Mouse (Mus musculus): Measurements from ENCODE around the gene Srpk2.
A peak's percentile ranks its signal among the peaks of the same experiment; 100 is the strongest.
"Not testable (repeated sequence)": the region's sequence is repeated elsewhere in the genome, so short reads cannot be mapped to it uniquely, and the experiment has no call there.

Srpk2 gene

DNA sequence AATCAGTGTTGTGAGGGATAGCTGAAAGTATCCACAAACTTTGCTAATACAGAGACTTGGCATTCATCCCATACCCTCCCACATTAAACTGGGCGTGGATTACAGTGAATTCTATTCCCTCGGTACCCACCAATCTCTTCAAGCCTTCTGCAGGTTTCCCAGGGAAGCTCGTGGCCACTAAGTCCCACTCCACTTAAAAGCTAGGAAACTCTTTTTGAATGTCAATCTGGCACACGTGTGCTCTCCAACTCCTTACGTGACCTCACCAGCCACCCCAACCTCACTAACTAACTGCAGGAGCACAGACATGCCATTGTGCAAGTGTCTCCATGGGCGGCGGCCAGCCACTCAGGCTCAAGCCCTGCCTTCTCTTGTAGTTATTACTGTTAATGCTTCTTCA is 12.3 kb downstream of the Srpk2 start:
- no peak for DNase-seq (ENCODE audit: low spot score)

DNA sequence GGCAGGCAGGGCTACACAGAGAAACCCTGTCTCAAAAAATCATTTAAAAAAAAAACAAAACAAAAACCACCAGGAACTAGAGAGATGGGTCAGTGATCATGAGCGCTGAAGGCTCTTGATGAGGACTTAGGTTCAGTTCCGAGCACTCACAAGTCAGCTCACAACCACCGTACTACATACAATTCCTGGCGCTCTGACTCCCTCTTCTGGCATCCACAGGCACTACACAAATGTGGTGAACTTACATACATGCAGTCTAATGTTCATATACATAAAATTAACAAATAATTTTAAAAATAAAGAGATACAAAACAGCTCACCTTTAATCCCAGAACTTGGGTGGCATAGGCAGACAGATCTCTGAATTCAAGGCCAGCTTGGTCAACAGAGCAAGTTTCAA is 13.5 kb downstream of the Srpk2 start:
- DNase-seq (ENCODE audit: low spot score), result no peak

DNA sequence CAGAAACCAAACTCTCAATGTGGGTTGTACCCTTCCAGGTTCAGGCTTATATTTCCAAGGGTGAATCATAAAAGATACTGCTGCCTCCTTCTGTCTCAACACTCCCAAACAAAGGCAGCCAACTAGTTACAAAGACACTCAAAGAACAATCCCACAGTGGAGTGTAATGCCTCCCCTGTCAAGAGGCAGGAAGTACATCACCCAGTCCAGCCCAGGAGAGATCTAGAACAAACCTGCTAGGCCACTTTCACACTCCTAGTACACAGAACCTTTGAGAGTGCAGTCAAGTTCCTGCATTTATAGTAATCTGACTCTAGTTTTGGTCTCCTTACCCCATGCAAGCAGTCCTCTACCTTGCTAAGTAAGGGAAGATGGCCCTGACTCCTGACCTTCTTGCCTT is 18.5 kb downstream of the Srpk2 start:
- no peak for DNase-seq (ENCODE audit: low spot score)

DNA sequence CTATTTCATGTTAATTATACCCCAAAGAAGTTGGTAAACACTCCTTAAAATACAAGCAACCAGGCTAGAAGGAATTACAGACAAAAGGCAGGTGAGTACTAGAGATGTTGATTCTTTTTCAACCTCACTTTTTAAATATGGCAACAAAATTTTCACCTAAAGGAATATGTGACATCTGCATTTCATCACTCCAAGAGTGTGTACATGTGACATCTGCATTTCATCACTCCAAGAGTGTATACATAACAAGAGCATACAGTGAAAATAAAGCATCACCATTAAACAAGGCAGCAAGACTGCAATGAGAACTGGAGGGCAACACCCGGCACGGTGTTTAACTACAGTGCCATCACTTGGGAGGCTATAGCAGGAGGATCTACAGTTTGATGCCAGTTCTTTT is 23.2 kb downstream of the Srpk2 start:
- no peak for DNase-seq (ENCODE audit: low spot score)

DNA sequence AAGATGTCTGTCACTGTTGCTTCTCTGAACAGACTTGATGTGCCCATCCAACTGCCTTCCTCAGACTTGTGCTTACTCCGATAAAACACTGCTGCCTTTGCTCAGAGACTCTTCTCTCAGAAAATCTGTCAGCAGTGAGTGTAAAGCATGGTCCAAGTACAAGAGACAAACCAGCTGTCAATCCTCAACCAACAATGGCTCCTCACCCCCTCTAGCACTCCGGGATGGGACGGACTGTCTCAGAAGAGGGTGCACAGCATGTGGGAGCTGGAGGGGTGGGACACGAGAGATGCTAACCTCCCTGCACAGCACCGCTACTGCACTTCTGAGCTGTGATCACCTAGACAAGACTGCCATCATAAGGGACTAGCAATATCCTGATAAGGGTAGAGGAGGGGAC is 26.4 kb downstream of the Srpk2 start:
- no peak for DNase-seq (ENCODE audit: low spot score)

DNA sequence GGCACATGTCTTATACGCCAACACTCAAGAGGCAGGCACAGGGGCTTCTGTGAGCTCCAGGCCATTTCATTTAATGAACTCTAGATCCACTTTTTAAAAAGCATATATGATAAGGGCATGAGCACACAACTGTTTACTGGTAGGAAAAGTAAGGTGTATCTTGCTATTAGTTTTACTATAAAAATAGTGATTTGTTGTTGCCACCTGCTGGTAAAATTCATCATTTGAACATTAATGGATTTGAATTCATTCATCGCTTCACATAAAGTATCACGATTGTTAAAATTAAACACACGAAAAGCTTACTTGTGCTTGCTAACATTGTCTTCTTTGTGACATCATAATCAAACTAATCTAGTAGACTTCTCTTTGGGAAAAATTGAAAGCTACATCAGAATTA is 27.8 kb downstream of the Srpk2 start:
- no peak for DNase-seq (ENCODE audit: low spot score)

DNA sequence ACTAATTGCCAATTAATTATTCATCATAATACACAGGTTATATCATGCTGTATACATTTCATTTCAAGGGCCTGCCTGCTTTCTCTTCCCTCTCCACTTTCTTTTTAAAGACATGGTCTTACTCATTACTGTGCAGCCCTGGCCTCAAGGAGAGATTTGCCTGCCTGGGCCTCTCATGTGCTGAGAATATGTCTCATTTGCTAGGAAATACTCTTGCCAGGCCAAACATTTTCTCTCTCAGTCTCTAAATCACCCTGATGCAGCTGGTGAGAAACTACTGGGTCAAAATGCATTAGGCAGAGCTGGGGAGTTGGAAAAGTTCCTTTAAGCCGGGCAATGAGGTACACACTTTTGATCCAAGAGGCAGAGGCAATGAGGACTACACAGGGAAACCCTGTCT is 29.4 kb downstream of the Srpk2 start:
- DNase-seq (ENCODE audit: low spot score), result no peak

DNA sequence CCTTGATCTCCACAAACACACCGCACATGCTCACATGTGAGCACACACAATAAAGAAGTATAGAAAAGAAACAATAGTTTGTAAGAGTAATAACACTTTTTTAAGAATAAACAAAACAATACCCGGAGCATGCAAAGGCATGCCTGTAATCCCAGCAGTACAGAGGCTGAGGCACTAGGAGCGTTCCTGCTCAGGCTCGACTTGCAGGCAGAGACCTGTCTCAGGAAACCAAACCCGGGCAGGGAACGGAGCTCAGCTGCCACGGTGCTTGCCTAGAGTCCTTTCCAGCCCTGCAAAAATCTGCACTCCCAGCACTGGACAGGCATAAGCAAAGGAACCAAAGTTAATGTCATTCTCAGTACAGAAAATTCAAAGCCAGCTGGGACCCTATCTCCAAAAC is 32.1 kb downstream of the Srpk2 start:
- peak; percentile 73 for DNase-seq (ENCODE audit: low spot score)

DNA sequence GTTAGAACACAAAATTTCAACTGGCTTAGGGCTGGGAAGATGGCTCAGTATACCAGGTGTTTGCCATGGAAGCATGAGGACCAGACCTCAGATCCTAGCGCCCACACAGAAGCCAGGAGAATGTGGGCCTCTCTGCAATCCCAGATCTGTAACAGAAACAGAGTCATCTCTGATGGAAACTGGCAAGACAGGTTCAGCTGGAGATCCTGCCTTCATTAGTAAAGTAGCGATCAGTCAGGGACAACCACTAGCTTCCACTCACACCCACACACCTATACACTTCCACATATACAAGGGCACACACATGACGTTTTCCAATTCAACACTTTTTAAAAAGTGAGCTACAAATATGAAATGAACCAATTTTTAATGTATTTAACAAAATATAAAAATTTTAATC is 32.6 kb downstream of the Srpk2 start:
- DNase-seq (ENCODE audit: low spot score), result peak; percentile 14

DNA sequence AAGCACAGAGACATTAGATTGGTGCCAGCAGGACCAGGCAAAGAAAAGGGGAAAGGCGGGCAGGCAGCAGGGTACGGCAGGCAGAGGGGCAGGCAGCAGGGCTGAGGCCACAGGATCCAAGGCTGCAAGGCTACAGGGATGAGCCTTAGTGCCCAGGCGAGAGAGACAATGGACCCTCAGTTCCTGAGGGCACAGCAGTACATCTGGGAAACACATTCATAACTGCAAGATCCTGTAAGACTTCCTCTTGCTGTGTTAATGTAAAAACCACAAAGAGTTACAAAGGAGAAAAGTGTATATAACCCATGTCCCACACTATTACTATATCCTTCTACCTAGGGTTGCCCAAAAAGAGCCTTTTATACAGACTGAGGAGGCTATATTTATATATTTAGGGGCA is 33.9 kb downstream of the Srpk2 start:
- no peak for DNase-seq (ENCODE audit: low spot score)

DNA sequence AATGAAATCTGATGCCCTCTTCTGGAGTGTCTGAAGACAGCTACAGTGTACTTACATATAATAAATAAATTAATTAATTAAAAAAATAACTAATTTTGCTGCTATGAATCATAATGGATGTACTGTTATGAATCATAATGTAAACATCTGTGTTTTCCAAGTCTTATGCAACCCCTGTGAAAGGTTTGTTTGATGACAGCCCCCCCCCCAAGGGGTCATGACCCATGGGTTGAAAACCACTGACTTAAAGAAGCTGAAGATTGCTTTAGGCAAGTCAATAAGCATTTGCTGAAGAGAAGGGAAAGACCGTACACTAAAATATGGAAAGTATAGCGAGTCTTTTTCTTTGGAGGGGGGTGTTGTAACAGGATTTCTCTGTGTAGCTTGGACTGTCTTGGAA is 35.2 kb downstream of the Srpk2 start:
- DNase-seq (ENCODE audit: low spot score), result no peak

DNA sequence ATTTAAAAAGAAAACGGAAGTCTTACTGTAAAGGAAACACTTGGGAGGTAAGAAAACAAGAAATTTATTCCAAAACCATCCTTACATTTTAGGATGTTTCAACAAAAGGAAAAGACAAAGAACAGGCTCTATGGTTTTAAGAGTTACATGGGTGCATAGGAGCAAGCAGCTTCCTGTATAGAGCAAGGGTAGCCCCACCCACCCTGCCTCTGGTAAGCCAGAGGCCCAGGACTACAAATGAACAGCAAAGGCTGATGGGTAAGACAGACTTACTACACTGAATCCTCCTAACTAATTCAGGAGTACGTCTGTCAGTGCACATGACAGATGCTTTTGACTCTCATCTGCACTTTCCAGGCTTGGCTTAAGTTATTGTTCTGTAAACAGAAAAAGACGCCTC is 38.7 kb downstream of the Srpk2 start:
- no peak for DNase-seq (ENCODE audit: low spot score)

DNA sequence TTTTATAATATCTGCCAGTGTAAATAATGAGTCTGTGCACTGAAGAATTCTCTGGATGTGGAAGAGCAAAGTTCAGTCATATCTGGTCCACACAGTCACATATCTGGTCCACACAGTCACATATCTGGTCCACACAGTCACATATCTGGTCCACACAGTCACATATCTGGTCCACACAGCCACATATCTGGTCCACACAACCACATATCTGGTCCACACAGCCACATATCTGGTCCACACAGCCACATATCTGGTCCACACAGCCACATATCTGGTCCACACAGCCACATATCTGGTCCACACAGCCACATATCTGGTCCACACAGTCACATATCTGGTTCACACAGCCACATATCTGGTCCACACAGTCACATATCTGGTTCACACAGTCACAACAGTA is 45.2 kb downstream of the Srpk2 start:
- DNase-seq (ENCODE audit: low spot score), result not testable (repeated sequence)

DNA sequence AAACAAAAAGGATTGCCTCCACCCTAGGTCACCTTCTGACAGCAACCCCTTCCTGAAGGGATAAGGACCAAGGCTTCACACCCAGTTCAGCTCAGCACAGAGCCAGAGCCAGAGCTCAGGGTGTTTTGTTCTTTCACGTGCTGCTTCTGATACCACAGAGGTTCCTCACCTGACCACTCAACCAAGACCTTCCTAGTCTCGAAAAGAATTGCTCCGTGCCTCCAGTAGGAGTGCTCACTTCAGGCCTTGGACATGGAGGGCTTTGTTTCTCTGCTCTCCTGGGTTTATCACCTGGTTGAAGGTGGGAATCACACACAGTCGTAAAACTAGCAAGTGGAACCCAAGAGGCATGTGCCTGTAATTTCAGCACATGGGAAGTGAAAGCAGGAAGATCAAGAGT is 46.4 kb downstream of the Srpk2 start:
- DNase-seq (ENCODE audit: low spot score), result no peak

DNA sequence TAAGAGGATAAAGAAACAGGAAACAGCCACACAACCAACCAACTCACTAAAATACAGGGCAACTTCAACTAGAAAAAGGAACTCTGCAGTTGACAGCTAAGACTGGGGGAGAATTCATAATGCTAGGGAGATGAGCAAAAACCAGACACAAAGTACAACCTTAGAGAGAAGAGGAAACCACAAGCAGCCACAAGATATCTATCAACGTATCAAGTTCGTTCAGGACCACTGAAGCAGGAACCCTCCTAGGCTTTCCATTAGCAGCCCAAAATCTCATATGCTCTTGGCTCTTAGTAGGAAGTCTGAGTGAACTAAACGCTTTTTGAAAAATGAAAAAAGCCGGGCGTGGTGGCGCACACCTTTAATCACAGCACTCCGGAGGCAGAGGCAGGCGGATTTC is 47.1 kb downstream of the Srpk2 start:
- no peak for DNase-seq (ENCODE audit: low spot score)

DNA sequence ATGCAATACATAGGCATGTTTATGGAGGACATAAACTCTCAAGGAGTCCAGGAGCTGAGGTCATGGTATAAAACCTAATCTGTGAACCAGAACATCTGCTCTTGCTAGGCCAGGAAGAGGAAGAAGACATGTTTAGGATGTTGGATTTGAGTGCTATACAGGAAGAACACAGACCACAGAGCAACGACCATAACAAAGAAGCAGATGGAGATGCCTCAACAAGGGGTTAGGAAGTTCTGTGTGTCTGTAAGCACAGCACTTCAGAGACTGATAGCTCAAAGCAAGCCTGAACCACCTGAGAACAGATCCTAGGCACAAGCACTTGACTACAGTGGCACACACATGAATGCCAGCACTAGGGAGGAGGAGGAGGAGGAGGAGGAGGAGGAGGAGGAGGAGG is 52.9 kb downstream of the Srpk2 start:
- no peak for DNase-seq (ENCODE audit: low spot score)

DNA sequence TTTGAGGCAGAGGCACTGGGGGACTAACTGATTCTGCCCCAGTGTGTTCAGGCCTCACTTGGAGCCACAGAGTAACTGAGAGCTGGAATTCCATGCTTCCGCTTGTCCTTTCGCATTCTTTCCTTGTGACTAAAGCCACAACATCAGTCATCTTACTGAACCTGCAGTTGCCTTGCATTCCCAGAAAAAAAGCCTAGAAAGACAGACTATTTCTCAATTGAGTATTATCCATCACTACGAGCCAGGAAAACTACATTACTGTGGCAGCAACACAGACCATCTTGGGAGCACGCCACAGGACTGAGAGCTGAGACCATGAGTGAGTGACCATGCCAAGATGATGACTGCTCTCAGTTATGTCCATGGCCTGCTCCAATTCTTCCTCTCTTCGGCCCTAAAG is 57.2 kb downstream of the Srpk2 start:
- DNase-seq (ENCODE audit: low spot score), result no peak

DNA sequence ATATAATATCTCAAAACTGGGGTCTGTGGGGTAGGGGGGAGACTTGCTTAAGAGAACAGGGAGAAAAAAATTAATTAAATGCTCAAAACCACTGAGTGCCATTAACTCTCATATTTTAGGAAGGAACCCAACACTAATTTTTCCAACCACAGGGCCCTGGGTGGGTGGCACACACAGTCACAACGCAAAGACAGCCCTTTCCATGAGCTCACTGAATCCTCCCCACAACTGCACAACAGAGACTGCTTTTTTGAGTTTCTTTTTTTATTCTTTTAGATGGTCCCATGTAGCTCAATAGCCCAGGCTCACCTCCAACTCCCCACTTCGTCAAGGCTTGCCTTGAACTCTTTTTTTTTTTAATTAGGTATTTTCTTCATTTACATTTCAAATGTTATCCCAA is 58.2 kb downstream of the Srpk2 start:
- DNase-seq (ENCODE audit: low spot score), result no peak

DNA sequence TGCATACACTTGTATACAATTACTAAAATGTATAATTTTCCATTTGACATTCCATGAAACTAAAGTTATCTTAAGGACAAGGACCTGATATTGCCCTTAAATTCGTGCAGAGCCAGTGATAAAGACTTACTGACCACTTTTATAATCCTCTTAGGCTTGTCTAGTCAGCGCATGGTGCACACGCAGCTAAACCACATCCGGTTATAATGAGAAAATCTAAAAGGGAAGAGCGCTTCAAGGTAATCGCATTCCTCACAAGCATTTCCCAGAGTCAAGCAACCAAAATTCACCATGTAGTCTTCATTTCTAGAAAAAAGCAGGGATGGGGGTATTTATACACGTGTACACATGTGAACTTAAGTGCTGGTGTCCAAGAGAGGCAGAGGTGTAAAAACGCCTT is 63.8 kb downstream of the Srpk2 start:
- no peak for DNase-seq (ENCODE audit: low spot score)

DNA sequence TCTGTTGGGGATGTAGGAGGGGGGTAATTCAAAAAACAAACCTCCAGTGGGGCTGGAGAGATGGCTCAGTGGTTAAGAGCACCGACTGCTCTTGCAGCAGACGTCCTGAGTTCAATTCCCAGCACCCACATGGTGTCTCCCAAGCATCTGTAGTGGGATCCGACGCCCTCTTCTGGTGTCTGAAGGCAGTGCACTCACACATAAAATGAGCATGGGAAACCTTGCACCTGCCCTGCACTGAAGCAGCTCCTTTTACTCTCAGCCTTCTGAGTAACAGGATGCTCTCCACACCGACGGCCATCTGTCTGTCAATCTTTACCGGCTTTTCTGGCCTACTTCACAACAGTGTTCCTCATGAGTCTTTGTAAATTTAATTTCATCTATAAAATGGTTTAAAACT is 65.8 kb downstream of the Srpk2 start:
- DNase-seq (ENCODE audit: low spot score), result no peak

DNA sequence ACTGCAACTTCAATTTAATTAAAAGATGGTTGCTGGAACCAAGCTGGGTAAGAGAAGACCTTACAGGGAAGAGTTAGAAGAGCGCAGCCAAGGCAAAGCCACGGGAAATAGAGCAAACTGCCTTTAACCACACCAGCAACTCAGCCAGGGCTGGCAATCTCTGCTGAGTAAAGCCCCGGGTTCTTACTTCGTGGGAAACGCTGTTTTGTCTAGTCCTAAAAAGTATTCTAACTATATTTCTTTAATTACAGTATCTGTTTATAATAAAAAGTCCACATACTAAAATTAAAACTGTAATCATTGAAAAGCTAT is 67.4 kb downstream of the Srpk2 start:
- DNase-seq (ENCODE audit: low spot score), result no peak

DNA sequence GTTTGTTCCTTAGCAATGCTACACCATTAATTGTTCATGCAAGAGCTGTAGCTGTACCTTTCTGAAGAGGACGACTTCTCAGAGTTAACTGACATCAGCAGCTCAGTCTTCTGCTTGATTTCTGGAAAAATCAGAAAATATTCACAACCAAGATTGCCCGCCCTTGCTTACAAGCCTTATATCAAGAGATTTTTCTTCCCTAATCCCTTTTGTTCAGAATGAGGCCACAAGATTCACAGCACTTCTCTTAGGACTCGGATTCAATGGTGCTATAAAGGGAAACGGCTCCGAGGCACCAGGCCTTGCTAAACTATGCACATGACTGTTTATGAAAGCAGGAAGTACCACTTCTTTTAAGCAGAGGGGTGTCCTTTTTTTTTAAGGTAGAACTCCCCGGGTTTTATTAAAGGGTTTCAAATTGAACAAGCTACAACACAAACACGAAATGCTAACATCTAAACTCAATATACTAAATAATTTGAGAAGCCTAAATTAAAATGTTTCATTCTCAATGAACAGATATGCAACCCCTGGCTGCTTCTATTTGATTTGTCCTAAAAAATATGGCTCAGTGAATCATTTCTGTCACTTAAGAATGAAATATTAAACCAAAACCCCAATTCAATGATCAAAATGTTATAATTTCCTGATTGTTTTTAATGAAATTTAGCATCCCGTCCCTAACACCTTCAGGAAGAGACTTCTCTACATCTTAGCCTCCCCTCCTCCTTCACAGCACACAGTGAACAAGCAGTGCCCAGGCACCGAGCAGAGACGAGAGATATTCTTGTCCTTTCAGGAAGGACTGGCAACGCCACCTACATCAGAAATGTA is 67.9 kb downstream of the Srpk2 start:
- DNase-seq (ENCODE audit: low spot score), result peak; percentile 29

DNA sequence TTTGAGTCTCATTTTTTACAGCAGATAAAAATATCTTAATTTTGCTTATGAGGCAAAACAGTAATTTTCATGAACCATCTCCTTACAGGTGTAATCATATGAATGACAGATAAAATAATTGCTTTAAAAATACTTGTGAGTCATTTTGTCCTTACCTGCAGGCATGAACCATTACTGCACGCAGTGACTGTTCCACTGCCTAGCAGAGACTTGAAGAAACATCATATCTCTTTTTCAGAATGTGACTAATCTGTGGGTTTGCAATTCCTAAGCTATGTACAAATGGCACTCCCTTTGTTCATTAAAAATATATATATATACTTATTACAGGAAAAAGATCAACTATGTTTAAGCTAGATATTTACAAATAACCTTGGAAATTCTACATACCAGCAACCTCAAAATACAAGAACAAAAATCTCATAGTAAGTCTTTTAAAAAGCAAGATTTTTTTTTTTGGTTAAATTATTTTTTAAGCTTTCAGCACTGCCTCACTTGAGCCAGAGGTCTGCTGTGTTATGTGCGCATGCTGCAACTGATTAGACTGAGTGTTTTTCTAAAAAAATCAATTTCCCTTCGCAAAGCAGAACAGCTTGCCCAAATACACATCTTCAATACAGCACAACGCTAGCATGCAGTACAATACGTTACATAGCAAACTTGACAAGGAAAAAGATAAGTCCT is 68.7 kb downstream of the Srpk2 start:
- DNase-seq (ENCODE audit: low spot score), result no peak

DNA sequence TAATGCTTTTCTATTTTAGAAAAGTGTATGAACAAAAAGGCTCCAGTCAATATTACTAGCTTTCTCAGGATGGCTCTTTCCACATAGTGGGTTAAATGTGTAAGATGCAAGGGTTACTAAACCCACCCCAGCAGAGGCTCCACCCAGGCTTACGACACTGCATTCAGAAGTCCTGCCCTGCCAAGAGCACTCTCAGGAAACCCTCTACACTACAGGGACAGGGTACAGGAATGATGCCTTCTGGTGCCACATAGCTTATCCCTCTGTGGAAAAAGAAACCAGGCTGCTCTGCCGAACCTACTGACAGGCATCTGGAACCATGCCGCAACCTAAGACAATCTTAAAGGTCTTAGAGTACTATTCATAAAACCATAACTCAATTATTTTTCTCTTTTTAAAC is 71.6 kb downstream of the Srpk2 start:
- DNase-seq (ENCODE audit: low spot score), result no peak
